Mouse (Mus musculus) erythroblast, embryonic 14.5 days (primary cell): ENCODE data around the gene Tnfaip6. TPM values are rescaled to one million over a fixed set of nuclear protein-coding genes. Genes with fewer than 3 reads are reported as not detected.

Experiments
- H3K27me3 ChIP-seq: 2 replicates; pipeline ENCODE4 v1.6.1; 2012; ENCODE audit warnings: inconsistent platforms; ENCODE audit not compliant: control insufficient read depth
- H3K36me3 ChIP-seq: 2 replicates; pipeline ENCODE4 v1.6.1; 2012; ENCODE audit warnings: mild to moderate bottlenecking, inconsistent platforms; ENCODE audit not compliant: control insufficient read depth
- H3K4me1 ChIP-seq: 2 replicates; pipeline ENCODE4 v1.6.1; 2012; ENCODE audit warnings: inconsistent platforms; ENCODE audit not compliant: control insufficient read depth
- H3K4me3 ChIP-seq: replicated peaks from 2 replicates; pipeline ENCODE3; 2012; ENCODE audit warnings: moderate library complexity, mild to moderate bottlenecking, inconsistent platforms
- H3K9me3 ChIP-seq: 2 replicates; pipeline ENCODE4 v1.6.1; 2012; ENCODE audit warnings: low read length, inconsistent platforms, mixed read lengths; ENCODE audit not compliant: control insufficient read depth
- GATA1 ChIP-seq: IDR thresholded peaks from 2 replicates; pipeline ENCODE4 v1.6.1; 2012; ENCODE audit warnings: low read length, inconsistent platforms, mixed read lengths
- TAL1 ChIP-seq: IDR thresholded peaks from 3 replicates; pipeline ENCODE4 v1.6.1; 2012; ENCODE audit warnings: low read length, inconsistent platforms, mixed read lengths
- polyA plus RNA-seq: library from polyadenylated mRNA; stranded (reverse); fragments of >175 nt; gene quantifications from 2 replicates; pipeline ENCODE4 v1.2.3, GENCODE M21; 2012

Gene Tnfaip6
- polyA plus RNA-seq, 1 experiment: not detected

GRCm38 (mm10) chr2:52070816-52071215 is 33.0 kb downstream of the Tnfaip6 start:
- no peaks in the 10 kb centered on the region for H3K9me3 ChIP-seq
- peaks cover 11% of the 10 kb centered on the region for H3K27me3 ChIP-seq
- H3K4me1 ChIP-seq: peaks cover 21% of the 10 kb centered on the region
- H3K4me3 ChIP-seq: no peak overlapping the region
- TF ChIP-seq TAL1: no peak
- TF ChIP-seq GATA1: no peak
- H3K36me3 ChIP-seq: peaks cover 20% of the 10 kb centered on the region

- peaks cover 26% of the 10 kb centered on the region for H3K36me3 ChIP-seq
- H3K4me3 ChIP-seq: peak overlapping the region; percentile 86
- H3K27me3 ChIP-seq: peaks cover 8% of the 10 kb centered on the region
- TF ChIP-seq TAL1 (no peak), GATA1 (no peak)
- H3K9me3 ChIP-seq: no peaks in the 10 kb centered on the region
- peaks cover 21% of the 10 kb centered on the region for H3K4me1 ChIP-seq
Observed at GRCm38 (mm10) chr2:52071241-52071991, 33.6 kb downstream of the Tnfaip6 start.

- H3K9me3 ChIP-seq: no peaks in the 10 kb centered on the region
- H3K4me1 ChIP-seq: peaks cover 21% of the 10 kb centered on the region
- TF ChIP-seq TAL1 (no peak), GATA1 (no peak)
- H3K4me3 ChIP-seq: peak overlapping the region; percentile 86
- H3K36me3 ChIP-seq: peaks cover 33% of the 10 kb centered on the region
- H3K27me3 ChIP-seq: peaks cover 8% of the 10 kb centered on the region
Observed at GRCm38 (mm10) chr2:52072065-52072490, 34.3 kb downstream of the Tnfaip6 start.

- Histone ChIP-seq H3K4me1 (peaks cover 21% of the 10 kb centered on the region), H3K27me3 (peaks cover 8% of the 10 kb centered on the region), H3K9me3 (no peaks in the 10 kb centered on the region), H3K4me3 (peak within 1 kb of the TSS; percentile 86), H3K36me3 (peaks cover 38% of the 10 kb centered on the region)
- TF ChIP-seq GATA1: no peak
- no peak for TF ChIP-seq TAL1
Observed at GRCm38 (mm10) chr2:52072491-52073140, 34.8 kb downstream of the Tnfaip6 start, which contains the start of gene Rif1. TSS of gene Rif1 (plus strand) at chr2:52072832.

GRCm38 (mm10) chr2:52073141-52073904 is 35.5 kb downstream of the Tnfaip6 start:
- TF ChIP-seq TAL1 (no peak), GATA1 (no peak)
- H3K36me3 ChIP-seq: peaks cover 45% of the 10 kb centered on the region
- peaks cover 8% of the 10 kb centered on the region for H3K27me3 ChIP-seq
- H3K4me1 ChIP-seq: peaks cover 21% of the 10 kb centered on the region
- peak overlapping the region; percentile 86 for H3K4me3 ChIP-seq
- H3K9me3 ChIP-seq: no peaks in the 10 kb centered on the region

GRCm38 (mm10) chr2:52078666-52079065 is 40.9 kb downstream of the Tnfaip6 start:
- Histone ChIP-seq H3K4me3 (no peak overlapping the region), H3K36me3 (peaks cover 98% of the 10 kb centered on the region), H3K4me1 (peaks cover 13% of the 10 kb centered on the region), H3K9me3 (no peaks in the 10 kb centered on the region), H3K27me3 (no peaks in the 10 kb centered on the region)
- TF ChIP-seq TAL1: no peak
- no peak for TF ChIP-seq GATA1

- no peaks in the 10 kb centered on the region for H3K9me3 ChIP-seq
- H3K36me3 ChIP-seq: peaks cover 98% of the 10 kb centered on the region
- no peak overlapping the region for H3K4me3 ChIP-seq
- TF ChIP-seq TAL1: no peak
- no peak for TF ChIP-seq GATA1
- H3K27me3 ChIP-seq: no peaks in the 10 kb centered on the region
- H3K4me1 ChIP-seq: no peaks in the 10 kb centered on the region
Observed at GRCm38 (mm10) chr2:52084013-52084412, 46.2 kb downstream of the Tnfaip6 start.

GRCm38 (mm10) chr2:52084571-52084970 is 46.8 kb downstream of the Tnfaip6 start:
- no peaks in the 10 kb centered on the region for H3K27me3 ChIP-seq
- H3K4me1 ChIP-seq: no peaks in the 10 kb centered on the region
- no peak overlapping the region for H3K4me3 ChIP-seq
- TF ChIP-seq GATA1 (no peak), TAL1 (no peak)
- peaks cover 98% of the 10 kb centered on the region for H3K36me3 ChIP-seq
- no peaks in the 10 kb centered on the region for H3K9me3 ChIP-seq

Other genes starting within 250 kb of the Tnfaip6 start
- gene Rbm43, start 102.8 kb upstream of the Tnfaip6 start, polyA plus RNA-seq: 0.46 and 0.74 TPM in 2 replicates
- not detected in 2 replicates for gene Nmi, start 64.5 kb upstream of the Tnfaip6 start, polyA plus RNA-seq
- 0.83 and 1.2 TPM in 2 replicates for gene Rif1, start 34.8 kb downstream of the Tnfaip6 start, polyA plus RNA-seq